Mouse (Mus musculus): Measurements from ENCODE around the gene Olfr139. TPM values are rescaled to one million over a fixed set of nuclear protein-coding genes. Genes with fewer than 3 reads are reported as not detected.

The Olfr139 gene
- under 1 TPM; 0.42 to 0.48 TPM for polyA plus RNA-seq (2017; shearing (Covaris generic))

DNA sequence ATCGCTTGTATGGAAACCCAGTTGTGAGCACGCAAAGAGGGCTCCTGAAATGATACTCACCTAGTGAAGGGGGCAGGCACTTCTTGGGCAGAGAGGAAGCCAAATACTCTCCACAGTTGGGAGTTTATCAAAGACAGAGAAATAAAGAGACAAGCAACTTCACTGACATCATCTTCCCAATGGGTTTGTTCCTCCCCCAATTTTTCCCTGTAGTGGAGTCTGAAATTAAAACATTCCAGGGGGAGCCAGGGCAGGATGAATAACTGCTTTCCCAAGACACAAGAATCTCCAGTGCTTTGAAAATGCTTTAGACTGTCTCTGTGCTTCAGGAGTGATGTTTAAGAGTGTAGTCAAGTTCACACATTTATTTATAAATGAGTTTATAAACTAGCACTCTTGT lies at the start of gene Olfr139, which contains the start of gene Olfr399:
Gene Olfr139 (minus strand): TSS at position 101 of the 400 bp plus-strand sequence.
Gene Olfr399 (minus strand): TSS at position 165 of the 400 bp plus-strand sequence.
- no peak for ATAC-seq

DNA sequence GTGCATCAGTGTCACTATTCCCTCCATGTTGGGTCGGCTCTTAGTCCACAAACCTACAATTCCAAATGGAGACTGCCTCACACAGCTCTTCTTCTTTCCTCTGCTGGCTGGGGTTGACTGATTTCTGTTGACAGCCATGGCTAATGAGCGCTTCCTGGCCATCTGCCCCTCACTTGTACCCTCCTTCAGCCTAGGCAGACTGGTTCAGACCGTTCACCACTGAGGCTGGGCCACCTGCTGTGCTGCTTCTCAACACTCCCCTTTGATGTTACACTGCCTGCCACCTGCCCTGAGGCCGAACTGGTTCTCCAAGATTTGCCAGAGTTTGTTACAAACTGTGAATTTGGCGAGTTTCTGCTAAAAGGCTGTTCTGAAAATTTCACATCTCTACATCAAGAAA lies 48.7 kb upstream of the Olfr139 start:
- ATAC-seq = no peak

- ATAC-seq = no peak
Observed at GRCm38 (mm10) chr11:74101507-74101906, 45.2 kb upstream of the Olfr139 start.

GRCm38 (mm10) chr11:74100724-74101123 lies 44.4 kb upstream of the Olfr139 start:
- peak; percentile 32 for ATAC-seq

- ATAC-seq = no peak
Observed at GRCm38 (mm10) chr11:74069655-74070054, 13.3 kb upstream of the Olfr139 start, which contains the start of gene Zfp616. Gene Zfp616 (plus strand): TSS chr11:74069955.

DNA sequence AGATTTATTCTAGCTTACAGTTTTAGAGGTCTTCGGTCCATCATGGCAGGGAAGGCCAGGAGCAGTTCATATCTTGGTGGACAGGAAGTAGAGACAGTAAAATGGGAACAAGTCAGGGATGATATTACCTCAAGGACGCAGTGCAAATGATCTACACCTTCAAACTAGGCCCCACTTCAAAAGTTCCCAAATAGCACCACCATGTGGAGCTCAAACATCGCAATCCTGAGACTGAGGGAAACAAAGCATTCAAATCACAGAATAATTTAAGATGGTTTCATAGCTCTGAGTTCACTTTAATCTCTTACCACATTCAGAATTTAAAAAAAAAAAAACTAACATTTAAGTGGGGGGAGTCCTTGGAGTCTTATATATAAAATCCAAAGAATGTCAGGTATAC lies 5.0 kb downstream of the Olfr139 start:
- no peak for ATAC-seq

Other genes starting within 250 kb of the Olfr139 start
- gene Olfr392, start 239.5 kb downstream of the Olfr139 start, polyA plus RNA-seq (2017; shearing (Covaris generic)) = under 1 TPM in 1 of 2 experiments, not detected in 1; 0.20 TPM
- gene Olfr393, start 205.1 kb downstream of the Olfr139 start, polyA plus RNA-seq (2017; shearing (Covaris generic)) = not detected
- gene Olfr394, start 165.8 kb downstream of the Olfr139 start, polyA plus RNA-seq (2017; shearing (Covaris generic)) = not detected
- not detected for gene Olfr395, start 147.3 kb downstream of the Olfr139 start, polyA plus RNA-seq (2017; shearing (Covaris generic))
- gene Olfr23, start 119.9 kb downstream of the Olfr139 start, polyA plus RNA-seq (2017; shearing (Covaris generic)) = not detected
- not detected for gene Olfr397, start 95.7 kb downstream of the Olfr139 start, polyA plus RNA-seq (2017; shearing (Covaris generic))
- gene Olfr398, start 66.1 kb downstream of the Olfr139 start, polyA plus RNA-seq (2017; shearing (Covaris generic)) = under 1 TPM in 1 of 2 experiments, not detected in 1; 0.07 TPM
- not detected for gene Olfr399, start 64 bp upstream of the Olfr139 start, polyA plus RNA-seq (2017; shearing (Covaris generic))
- not detected for gene Zfp616, start 13.4 kb upstream of the Olfr139 start, polyA plus RNA-seq (2017; shearing (Covaris generic))
- gene Olfr401, start 57.2 kb upstream of the Olfr139 start, polyA plus RNA-seq (2017; shearing (Covaris generic)) = not detected
- gene Olfr402, start 97.0 kb upstream of the Olfr139 start, polyA plus RNA-seq (2017; shearing (Covaris generic)) = not detected
- not detected for gene Olfr403, start 129.7 kb upstream of the Olfr139 start, polyA plus RNA-seq (2017; shearing (Covaris generic))
- not detected for gene Olfr43, start 154.8 kb upstream of the Olfr139 start, polyA plus RNA-seq (2017; shearing (Covaris generic))
- gene Olfr406, start 203.3 kb upstream of the Olfr139 start, polyA plus RNA-seq (2017; shearing (Covaris generic)) = under 1 TPM in 1 of 2 experiments, not detected in 1; 0.46 TPM
- not detected for gene Olfr59, start 227.2 kb upstream of the Olfr139 start, polyA plus RNA-seq (2017; shearing (Covaris generic))